Mouse (Mus musculus) Patski (cell line): ENCODE data around the gene Tcf25. TPM values are rescaled to one million over a fixed set of nuclear protein-coding genes. Genes with fewer than 3 reads are reported as not detected.

Experiments
- ATAC-seq: fragments of 100-300 bp; one replicate; pipeline ENCODE4 v1.8.0; 2021
- CTCF ChIA-PET: fragments of 350-600 bp; sonication (Branson Sonifier 250); formaldehyde crosslinking; loops from one replicate; lab custom pipeline; 2022; ENCODE audit warnings: inconsistent platforms; lab: Charles Lee
- POLR2A ChIA-PET: fragments of 350-600 bp; sonication (Branson Sonifier 250); formaldehyde crosslinking; loops from one replicate; lab custom pipeline; 2022; ENCODE audit warnings: antibody characterized with exemption, inconsistent platforms; lab: Charles Lee
- DNase-seq: peaks from one replicate; pipeline ENCODE4 v3.0.0-alpha.2; 2011; ENCODE audit warnings: low read depth, low spot score
- H3K27me3 ChIP-seq: fragments of 371-371 bp; one replicate; pipeline ENCODE4 v1.5.1; 2021
- CTCF ChIP-seq: fragments of 100-300 bp; IDR thresholded peaks from one replicate; pipeline ENCODE4 v1.5.1; 2021
- in situ Hi-C: fragments of 300-500 bp; cut with MboI; formaldehyde crosslinking; loops from 3 replicates; pipeline ENCODE4 v1.11.1; 2018; ENCODE audit warnings: low pct_unique_long_range_greater_than_20kb, mixed read lengths
- polyA plus RNA-seq: library from polyadenylated mRNA; unstranded; gene quantifications from one replicate; pipeline ENCODE4 v1.2.3, GENCODE M21; 2021

The Tcf25 gene
- polyA plus RNA-seq, 1 experiment from 2014 or later: 232 TPM

DNA sequence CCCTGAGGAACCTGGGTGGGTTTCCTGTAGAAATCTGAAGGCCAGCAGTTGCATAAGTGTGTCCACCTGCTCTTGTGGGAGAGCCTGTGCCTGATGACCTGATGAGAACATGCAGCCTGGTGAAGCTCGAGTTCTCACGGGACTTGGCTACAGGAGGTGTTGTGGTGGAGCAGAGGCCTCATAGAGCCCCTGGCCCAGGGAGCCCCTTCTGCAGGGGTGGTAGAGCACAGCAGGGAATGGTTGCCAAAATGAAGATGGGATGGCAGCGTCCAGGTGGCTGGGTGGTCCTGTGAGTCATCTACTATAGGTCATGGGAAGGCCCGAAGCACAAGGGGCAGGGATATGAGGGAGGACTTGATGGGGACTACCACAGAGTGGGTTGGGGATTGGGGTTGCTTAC is 8.2 kb downstream of the Tcf25 start:
- ChIA-PET POLR2A (no interaction called here), CTCF (interaction anchor here (1.0 kb wide), 1 partner anchor 8 kb away, joined by 3 read pairs; no protein-coding TSS in a partner anchor)
- no peak for TF ChIP-seq CTCF
- H3K27me3 ChIP-seq: no peaks in the 10 kb centered on the region
- no peak for ATAC-seq
- in situ Hi-C loops: no loop called here
- DNase-seq: no peak

DNA sequence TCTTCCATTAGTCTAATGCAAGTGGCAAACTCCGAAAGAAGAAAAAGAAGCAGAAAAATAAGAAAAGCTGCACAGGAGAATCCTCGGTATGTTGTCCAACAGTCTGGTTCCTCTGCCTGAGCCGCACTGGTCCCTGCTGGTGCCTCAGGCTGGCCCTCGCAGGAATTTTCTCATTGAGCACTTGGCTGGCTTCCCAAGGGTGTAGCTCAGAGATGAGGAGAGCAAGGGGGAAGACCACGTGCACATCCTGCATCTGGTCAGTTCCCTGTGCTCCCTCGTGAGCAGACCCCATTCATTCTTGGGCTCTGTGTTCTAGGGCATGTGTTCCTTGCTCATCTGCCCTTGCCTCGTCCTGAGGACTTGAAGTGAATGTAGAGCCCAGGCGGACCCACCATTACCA is 9.0 kb downstream of the Tcf25 start:
- DNase-seq: no peak
- in situ Hi-C loops: no loop called here
- ChIA-PET POLR2A (no interaction called here), CTCF (interaction anchor here (1.0 kb wide), 1 partner anchor 8 kb away, joined by 3 read pairs; no protein-coding TSS in a partner anchor)
- no peaks in the 10 kb centered on the region for H3K27me3 ChIP-seq
- no peak for TF ChIP-seq CTCF
- no peak for ATAC-seq

DNA sequence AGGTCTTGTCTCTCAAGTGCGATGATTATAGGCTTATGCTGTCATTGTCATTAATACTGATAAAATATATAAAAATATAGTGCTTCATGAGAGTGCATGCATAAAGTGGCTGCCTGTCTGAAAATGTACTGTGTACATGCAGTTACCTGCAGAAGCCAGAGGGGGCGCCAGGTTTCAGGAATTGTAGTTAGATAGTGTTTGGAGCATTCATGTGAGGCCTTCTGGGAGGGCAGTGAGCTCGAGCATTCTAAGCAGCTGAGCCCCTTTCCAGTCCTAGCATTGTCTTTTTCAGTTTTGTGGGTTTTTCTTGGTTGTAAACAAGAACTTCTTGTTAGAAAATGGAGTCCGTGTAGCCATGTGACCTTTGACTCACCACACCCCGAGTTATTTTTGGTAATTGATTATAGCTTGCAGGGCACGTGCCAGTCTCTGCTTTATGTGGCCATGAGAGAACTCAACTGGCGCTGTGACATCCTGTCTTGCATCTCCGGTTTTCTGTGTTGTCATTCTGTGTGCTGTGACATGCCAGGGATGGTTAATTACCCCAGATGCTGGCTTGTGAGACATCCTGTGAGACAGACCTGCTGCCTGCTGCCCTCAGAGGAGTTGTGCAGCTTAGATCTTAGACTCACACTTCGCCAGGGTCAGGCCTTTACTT is 11.5 kb downstream of the Tcf25 start:
- no peaks in the 10 kb centered on the region for H3K27me3 ChIP-seq
- POLR2A ChIA-PET: interaction anchor here (0.7 to 1.0 kb wide), 2 partner anchors 10 to 91 kb away, joined by 3 to 4 read pairs; no protein-coding TSS in a partner anchor
- no peak for ATAC-seq
- DNase-seq: no peak
- in situ Hi-C loops: no loop called here
- no peak for TF ChIP-seq CTCF
- CTCF ChIA-PET: interaction anchor here (0.8 to 1.5 kb wide), 5 partner anchors 9 to 73 kb away, joined by 3 read pairs; no protein-coding TSS in a partner anchor

DNA sequence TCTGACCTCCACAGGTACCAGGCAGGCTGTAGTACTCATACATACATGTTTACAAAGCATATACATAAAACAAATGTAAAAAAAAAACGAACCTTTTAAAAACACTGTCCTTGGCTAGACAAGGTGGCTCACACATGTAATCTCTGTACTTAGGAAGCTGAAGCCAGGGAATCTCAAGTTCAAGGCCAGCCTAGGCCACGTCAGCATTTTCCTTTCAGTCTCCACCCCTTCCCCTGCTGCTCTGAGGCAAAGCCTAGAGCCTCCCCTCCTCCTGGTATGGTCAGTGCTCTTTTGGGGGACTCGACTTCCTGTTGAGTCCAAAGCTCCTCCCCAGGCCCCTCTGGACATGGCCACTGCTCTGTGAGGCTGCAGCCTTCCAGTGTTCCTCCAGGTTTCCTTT is 13.5 kb downstream of the Tcf25 start:
- CTCF ChIA-PET: no interaction called here
- no peaks in the 10 kb centered on the region for H3K27me3 ChIP-seq
- TF ChIP-seq CTCF: no peak
- ATAC-seq (no peak), DNase-seq (no peak)
- POLR2A ChIA-PET: no interaction called here
- in situ Hi-C loops: no loop called here

DNA sequence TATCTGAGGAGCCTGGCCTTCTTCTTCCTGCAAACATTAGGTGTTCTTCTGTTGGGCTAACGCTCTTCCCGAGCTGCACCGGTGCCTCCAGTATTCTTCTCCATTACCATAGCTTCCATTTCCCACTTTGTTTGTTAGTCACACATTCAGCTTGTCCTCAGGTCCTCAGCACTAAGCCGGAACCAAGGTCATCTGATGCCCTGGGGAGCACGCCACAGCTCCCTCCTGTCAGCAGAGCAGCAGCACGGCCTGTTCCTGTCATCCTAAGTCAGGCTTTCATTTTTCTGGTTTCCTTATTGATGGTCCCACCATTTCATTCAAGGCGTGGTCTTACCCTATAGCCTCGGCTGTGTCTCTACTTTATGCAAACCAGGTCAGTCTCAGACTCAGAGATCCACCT is 14.2 kb downstream of the Tcf25 start:
- no peak for DNase-seq
- in situ Hi-C loops: no loop called here
- ChIA-PET POLR2A (no interaction called here), CTCF (no interaction called here)
- no peak for ATAC-seq
- H3K27me3 ChIP-seq: no peaks in the 10 kb centered on the region
- no peak for TF ChIP-seq CTCF

DNA sequence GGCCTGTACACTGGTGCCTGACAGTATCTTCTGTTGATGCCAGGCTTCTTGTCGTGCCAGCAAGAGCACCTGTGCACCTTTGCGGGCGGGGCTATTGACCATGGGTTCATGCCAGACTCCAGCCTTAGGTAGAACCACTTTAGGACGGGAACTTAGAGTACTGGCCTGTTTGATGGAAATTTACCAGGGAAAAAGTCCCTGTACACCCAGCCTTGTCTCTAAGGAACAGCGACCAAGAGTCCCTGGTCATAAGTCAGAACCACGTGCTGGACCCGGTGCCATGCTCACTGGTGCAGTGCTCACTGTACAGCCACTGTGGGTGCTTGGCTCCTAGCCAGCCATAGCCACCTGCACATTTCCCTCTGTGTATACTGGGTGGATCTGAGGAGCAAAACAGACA is 15.5 kb downstream of the Tcf25 start:
- no peaks in the 10 kb centered on the region for H3K27me3 ChIP-seq
- DNase-seq (no peak), ATAC-seq (no peak)
- POLR2A ChIA-PET: no interaction called here
- TF ChIP-seq CTCF: no peak
- CTCF ChIA-PET: no interaction called here
- in situ Hi-C loops: no loop called here

DNA sequence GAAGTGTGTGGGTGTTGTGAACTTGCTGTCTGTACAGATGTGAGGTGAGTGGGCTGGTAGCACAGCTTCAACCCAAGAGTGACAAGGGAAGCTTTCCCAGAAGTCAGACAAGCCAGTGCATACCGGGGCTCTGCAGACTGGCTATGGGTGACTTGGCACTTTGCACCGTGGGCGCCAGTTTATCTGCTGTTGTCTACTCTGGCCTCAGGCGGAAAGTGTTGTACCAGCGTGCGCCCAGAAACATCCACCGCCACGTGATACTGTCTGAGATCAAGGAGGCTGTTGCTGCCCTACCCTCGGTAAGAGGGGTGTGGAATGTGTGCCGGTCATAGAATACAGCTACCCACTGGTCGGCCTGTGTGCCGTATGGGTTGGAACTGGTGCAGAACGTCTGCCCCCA is 24.8 kb downstream of the Tcf25 start:
- in situ Hi-C loops: no loop called here
- ATAC-seq (no peak), DNase-seq (no peak)
- TF ChIP-seq CTCF: no peak
- ChIA-PET POLR2A (interaction anchor here (1.1 kb wide), 1 partner anchor 19 kb away, joined by 3 read pairs; no protein-coding TSS in a partner anchor), CTCF (interaction anchor here (1.9 kb wide), 1 partner anchor 8 kb away, joined by 12 read pairs; the partner anchor contains the start of gene Mc1r)
- H3K27me3 ChIP-seq: no peaks in the 10 kb centered on the region

DNA sequence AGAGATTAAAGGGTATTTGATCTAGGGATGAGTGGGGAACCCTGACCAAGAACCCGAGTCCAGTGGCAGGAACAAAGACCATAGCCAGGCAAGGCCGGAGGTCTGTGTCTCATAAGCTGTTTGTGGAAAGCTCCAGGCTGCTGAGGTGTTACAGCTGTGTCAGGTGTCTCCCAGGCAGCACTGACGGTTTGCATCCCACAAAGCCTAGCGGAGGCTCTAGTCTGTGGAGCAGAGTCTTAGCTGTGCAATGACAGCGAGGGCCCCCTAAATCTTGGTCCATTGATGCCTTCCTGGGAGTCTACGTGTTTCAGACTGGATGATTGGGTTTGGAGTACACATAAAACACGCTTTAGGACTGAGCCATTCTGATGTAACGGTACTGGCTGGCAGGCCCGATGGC is 28.4 kb downstream of the Tcf25 start:
- no peak for TF ChIP-seq CTCF
- in situ Hi-C loops: no loop called here
- ChIA-PET POLR2A (no interaction called here), CTCF (no interaction called here)
- DNase-seq (no peak), ATAC-seq (no peak)
- no peaks in the 10 kb centered on the region for H3K27me3 ChIP-seq

DNA sequence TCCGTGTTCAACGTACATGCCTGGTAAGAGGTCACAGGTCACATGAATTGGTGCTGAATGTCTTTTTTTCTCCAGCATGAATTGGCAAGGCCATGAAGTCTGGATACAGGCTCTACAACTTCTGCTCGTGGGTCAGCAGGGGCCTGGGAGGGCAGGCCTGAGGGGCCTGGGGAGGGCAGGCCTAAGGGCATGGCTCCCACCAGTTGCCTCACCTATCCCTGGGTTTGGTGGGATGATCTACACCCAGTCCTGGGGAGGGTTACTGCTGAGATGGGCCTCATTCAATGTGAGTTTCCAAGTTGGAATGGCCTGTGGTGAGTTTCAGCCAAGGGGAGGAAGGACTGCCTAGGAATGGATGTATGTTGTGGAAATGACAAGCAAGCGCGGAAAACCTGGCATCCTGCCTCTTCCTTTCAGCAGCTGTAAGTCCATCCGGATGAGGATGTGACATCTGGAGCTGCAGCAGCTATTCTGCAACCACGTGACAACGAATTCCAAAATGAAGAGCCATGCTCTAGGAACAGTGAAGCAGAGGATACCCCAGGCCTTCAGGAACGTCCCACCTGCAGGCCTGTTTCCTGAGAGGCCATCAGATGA is 29.3 kb downstream of the Tcf25 start:
- CTCF ChIA-PET: interaction anchor here (1.3 kb wide), 1 partner anchor 20 kb away, joined by 3 read pairs; no protein-coding TSS in a partner anchor
- no peaks in the 10 kb centered on the region for H3K27me3 ChIP-seq
- in situ Hi-C loops: no loop called here
- DNase-seq (no peak), ATAC-seq (no peak)
- TF ChIP-seq CTCF: no peak
- POLR2A ChIA-PET: no interaction called here

DNA sequence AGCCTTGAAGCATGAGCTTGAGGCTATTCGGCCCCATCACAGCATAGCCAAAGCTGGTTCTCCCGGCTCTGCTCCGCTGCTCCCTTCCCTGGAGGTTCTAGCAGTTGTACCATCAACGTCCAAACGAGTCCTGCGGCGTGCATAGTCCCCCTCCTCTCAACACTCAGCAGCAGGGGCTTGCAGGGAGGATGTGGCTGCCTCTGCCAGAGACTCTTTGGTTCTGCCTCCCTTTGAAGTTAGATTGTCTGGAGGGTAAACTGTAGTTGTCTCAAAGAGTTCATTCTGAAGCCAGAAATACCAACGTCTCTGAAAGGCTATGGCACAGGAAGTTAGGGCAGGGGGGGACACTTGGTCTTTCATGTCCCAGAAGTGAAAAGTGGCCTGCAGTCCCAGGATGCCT is 31.0 kb downstream of the Tcf25 start:
- no peak for TF ChIP-seq CTCF
- ChIA-PET POLR2A (interaction anchor here (0.9 kb wide), 1 partner anchor 11 kb away, joined by 3 read pairs; no protein-coding TSS in a partner anchor), CTCF (no interaction called here)
- ATAC-seq: no peak
- in situ Hi-C loops: no loop called here
- no peak for DNase-seq
- H3K27me3 ChIP-seq: no peaks in the 10 kb centered on the region

DNA sequence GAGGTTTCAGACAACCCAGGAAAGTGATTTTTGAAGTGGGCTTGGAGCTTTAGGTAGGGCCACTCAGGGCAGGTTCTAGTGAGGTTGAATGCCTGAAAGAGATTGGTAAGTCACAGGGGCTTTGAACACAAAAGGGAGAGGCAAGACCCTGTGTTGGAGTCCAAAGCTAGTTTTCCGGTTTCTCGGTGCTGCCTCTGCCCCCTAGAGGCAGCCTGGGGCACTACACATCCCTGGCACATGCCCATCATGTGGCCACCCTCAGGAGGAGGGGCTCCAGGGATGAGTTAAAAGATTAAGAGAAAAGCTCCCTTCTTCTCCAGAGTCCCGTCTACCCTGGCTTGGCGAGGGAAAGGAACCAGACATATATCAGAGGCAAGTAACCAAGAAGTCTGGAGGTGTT is 33.2 kb downstream of the Tcf25 start, which contains the start of gene Mc1r:
Mc1r (plus strand) TSS at position 322 of the 400 bp plus-strand sequence.
- H3K27me3 ChIP-seq: no peaks in the 10 kb centered on the region
- no peak for TF ChIP-seq CTCF
- in situ Hi-C loops: no loop called here
- ChIA-PET CTCF (interaction anchor here (0.7 to 2.2 kb wide), 11 partner anchors 9 to 118 kb away, joined by 3 to 14 read pairs (median 6); no protein-coding TSS in a partner anchor), POLR2A (interaction anchor here (0.6 to 1.0 kb wide), 2 partner anchors 15 to 33 kb away, joined by 3 read pairs; no protein-coding TSS in a partner anchor)
- DNase-seq (no peak), ATAC-seq (no peak)
